Mouse (Mus musculus) midbrain, embryonic 11.5 days (tissue): ENCODE results near the gene Duox2. TPM values are rescaled to one million over a fixed set of nuclear protein-coding genes. Genes with fewer than 3 reads are reported as not detected.

Experiments used
- ATAC-seq: fragments of 200-750 bp; cut with Nextera tagmentation; 2 replicates; pipeline ENCODE4 v1.8.0; 2017; ENCODE audit warnings: moderate TSS enrichment, moderate library complexity; ENCODE audit not compliant: low FRiP score
- DNase-seq: peaks from one replicate; pipeline ENCODE4 v3.0.0; 2015; ENCODE audit warnings: low spot score; ENCODE audit errors: missing footprints
- H3K27ac ChIP-seq: fragments of 300-500 bp; sonication (generic); 2 replicates; pipeline ENCODE4 v1.5.1; 2014; ENCODE audit warnings: low read depth, low read length
- H3K27me3 ChIP-seq: fragments of 300-500 bp; sonication (generic); 2 replicates; pipeline ENCODE4 v1.6.1; 2014; ENCODE audit warnings: mild to moderate bottlenecking, low read length, moderate library complexity, mixed read lengths; ENCODE audit not compliant: control insufficient read depth, insufficient read depth
- H3K36me3 ChIP-seq: fragments of 300-500 bp; sonication (generic); 2 replicates; pipeline ENCODE4 v1.6.1; 2014; ENCODE audit warnings: mild to moderate bottlenecking, low read length, moderate library complexity, mixed read lengths; ENCODE audit not compliant: control insufficient read depth, insufficient read depth
- H3K4me1 ChIP-seq: fragments of 300-500 bp; sonication (generic); 2 replicates; pipeline ENCODE4 v1.6.1; 2014; ENCODE audit warnings: low read length; ENCODE audit not compliant: control insufficient read depth, insufficient read depth
- H3K4me2 ChIP-seq: fragments of 300-500 bp; sonication (generic); 2 replicates; pipeline ENCODE4 v1.6.1; 2014; ENCODE audit warnings: mild to moderate bottlenecking, moderate library complexity
- H3K4me3 ChIP-seq: fragments of 300-500 bp; sonication (generic); 2 replicates; pipeline ENCODE4 v1.5.1; 2014; ENCODE audit warnings: low read depth, low read length
- H3K9ac ChIP-seq: fragments of 300-500 bp; sonication (generic); 2 replicates; pipeline ENCODE4 v1.6.1; 2014; ENCODE audit warnings: low read length
- H3K9me3 ChIP-seq: fragments of 300-500 bp; sonication (generic); 2 replicates; pipeline ENCODE4 v1.6.1; 2016; ENCODE audit warnings: low read length; ENCODE audit not compliant: control insufficient read depth
- WGBS: fragments of 180-500 bp; shearing (Covaris S2); extraction: QIAGEN DNeasy Blood & Tissue Kit; methylation state at CpG from one replicate; pipeline ENCODE4 v1.1.7; 2014; 5-methylcytosine and 5-hydroxymethylcytosine counted together
- polyA plus RNA-seq: library from polyadenylated mRNA; unstranded; fragments of >200 nt; fragmentation: Nextera tagmentation; extraction: Ambion mirVana; gene quantifications from 2 replicates; pipeline ENCODE4 v1.2.1, GENCODE M21; 2014

Duox2 gene
- polyA plus RNA-seq, 1 experiment from 2014 or later, result 0.03 TPM

DNA sequence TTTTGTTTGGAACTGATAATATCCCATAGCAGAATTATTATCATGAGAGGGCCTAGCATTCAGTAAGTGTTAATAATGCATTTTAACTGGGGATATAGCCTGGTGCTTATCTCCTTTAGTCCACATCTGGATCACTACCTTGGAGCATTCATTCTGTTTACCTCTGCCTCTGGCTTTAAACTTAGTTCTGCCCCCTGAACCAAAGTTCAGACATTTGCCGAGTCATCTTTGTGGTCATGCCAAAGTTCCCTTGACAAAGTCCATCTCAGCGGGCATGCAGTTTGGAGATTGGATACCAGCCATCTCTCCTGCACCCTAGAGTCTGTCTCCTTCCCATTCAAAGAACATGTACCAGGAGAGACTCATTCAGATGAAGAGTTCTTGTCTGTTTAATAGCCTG is 62.8 kb downstream of the Duox2 start:
- peak overlapping the region; percentile 86 for H3K4me2 ChIP-seq
- H3K4me1 ChIP-seq, result peaks cover 6% of the 10 kb centered on the region; the same call in 1 of the 2 replicates
- ATAC-seq (no peak), DNase-seq (no peak)
- peak overlapping the region; percentile 48 for H3K4me3 ChIP-seq
- peak overlapping the region; percentile 58 for H3K9ac ChIP-seq
- 78% methylated on average over 2 of the region's 2 CpGs for WGBS
- H3K27ac ChIP-seq, result no peak overlapping the region
- no peaks in the 10 kb centered on the region for H3K9me3 ChIP-seq
- no peaks in the 10 kb centered on the region for H3K36me3 ChIP-seq
- H3K27me3 ChIP-seq, result no peaks in the 10 kb centered on the region; the same call in 1 of the 2 replicates

DNA sequence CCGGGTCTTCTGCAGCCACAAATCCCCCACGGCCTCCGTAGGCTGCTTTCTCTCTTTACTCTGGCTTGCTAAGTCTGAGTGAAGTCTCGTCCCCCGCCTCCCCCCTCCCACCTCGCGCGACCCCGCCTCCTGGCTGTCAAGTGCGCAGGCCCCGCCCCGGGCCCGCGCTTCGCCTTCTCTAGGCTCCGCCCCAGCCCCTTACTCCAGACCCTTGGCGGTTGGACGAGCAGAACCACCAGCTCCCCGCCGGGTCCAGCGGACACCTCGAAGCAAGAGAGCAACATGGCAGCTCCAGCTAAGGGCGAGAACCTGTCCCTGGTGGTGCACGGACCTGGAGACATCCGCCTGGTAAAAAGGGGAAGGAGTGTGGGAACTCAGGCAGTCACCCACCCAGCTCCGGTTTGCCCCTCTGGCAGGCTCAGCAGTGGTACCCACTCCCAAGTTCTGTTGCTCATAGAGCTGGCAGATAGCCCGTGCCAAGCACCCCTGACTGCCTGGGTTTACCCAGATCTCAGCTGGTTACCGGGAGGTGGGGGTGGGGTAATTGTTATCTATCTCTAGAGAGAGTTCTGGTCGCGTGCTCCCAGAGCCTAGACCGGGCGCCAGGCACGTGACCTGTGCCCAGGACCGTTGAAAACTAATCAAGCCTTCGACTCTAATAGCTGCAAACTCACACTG is 63.5 kb downstream of the Duox2 start, which contains the start of gene Sord:
TSS of gene Sord (plus strand) at position 139 of the 678 bp plus-strand sequence.
- under 1% methylated on average over 35 of the region's 35 CpGs for WGBS
- Histone ChIP-seq H3K9ac (peak within 1 kb of the TSS; percentile 67), H3K27ac (peak within 1 kb of the TSS; percentile 78), H3K27me3 (no peaks in the 10 kb centered on the region; the same call in 1 of the 2 replicates), H3K4me3 (peak within 1 kb of the TSS; percentile 48), H3K4me2 (peak within 1 kb of the TSS; percentile 86), H3K36me3 (no peaks in the 10 kb centered on the region), H3K4me1 (peaks cover 6% of the 10 kb centered on the region; the same call in 1 of the 2 replicates), H3K9me3 (no peaks in the 10 kb centered on the region)
- ATAC-seq (peak; percentile 96), DNase-seq (peak; percentile 99)

DNA sequence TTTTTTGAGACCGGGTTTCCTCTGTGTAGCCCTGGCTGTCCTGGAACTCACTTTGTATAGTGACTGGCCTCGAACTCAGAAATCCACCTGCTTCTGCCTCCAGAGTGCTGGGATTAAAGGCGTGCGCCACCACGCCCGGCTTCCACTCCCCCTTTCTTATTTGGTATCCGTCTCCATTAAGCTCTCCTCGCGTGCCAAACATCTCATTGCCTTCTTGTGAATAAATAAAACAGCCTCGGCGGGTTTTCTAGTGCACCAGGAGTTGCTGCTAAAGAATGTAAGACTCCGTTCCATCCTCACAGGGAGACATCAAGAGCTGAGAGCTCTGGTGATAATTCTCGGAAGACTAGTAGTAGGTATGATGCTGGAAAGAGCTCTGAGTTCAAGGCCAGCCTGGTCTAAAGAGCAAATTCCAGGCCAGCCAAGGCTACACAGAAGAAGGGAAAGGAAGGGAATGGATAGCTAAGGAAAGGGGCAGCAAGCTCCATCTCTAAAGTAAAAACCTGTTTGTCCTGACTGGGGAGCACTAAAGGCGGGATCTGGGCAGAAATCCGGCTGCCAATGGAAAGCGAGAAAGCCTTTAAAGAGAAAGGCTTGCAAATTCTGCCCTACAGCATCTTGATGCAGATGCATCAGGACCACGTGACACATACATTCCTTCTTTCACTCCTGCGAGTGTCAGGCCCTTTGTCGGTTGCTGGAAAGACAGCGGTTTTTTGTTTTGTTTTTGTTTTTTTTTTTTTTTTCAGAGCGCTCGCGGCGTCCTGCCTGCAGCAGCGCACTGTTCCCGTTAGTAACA is 64.3 kb downstream of the Duox2 start:
- peak overlapping the region; percentile 48 for H3K4me3 ChIP-seq
- H3K4me2 ChIP-seq, result peak overlapping the region; percentile 86
- no peaks in the 10 kb centered on the region for H3K36me3 ChIP-seq
- no peaks in the 10 kb centered on the region; the same call in 1 of the 2 replicates for H3K27me3 ChIP-seq
- 7% methylated on average over 26 of the region's 26 CpGs for WGBS
- no peaks in the 10 kb centered on the region for H3K9me3 ChIP-seq
- peak overlapping the region; percentile 67 for H3K9ac ChIP-seq
- peaks cover 6% of the 10 kb centered on the region; the same call in 1 of the 2 replicates for H3K4me1 ChIP-seq
- ATAC-seq (peak; percentile 61; the same call in 1 of the 2 replicates), DNase-seq (peak; percentile 96)
- H3K27ac ChIP-seq, result peak overlapping the region; percentile 78

DNA sequence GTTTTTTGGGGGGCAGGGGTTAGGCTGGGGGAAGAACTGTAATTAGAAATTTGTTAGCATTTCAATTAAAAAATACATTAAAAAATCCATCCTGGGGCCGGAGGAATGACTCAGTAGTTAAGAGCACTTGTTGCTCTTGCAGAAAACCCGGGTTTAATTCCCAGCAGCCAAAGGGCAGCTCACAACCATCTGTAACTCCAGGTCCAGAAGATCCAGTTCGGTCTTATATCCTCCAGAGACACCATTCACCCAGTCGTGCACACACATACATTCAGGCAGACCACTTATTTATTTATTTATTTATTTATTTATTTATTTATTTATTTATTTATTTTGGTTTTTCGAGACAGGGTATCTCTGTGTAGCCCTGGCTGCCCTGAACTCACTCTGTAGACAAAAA is 64.9 kb downstream of the Duox2 start:
- Histone ChIP-seq H3K4me3 (no peak overlapping the region), H3K4me1 (peaks cover 6% of the 10 kb centered on the region; the same call in 1 of the 2 replicates), H3K4me2 (no peak overlapping the region), H3K27ac (no peak overlapping the region), H3K9ac (no peak overlapping the region), H3K36me3 (no peaks in the 10 kb centered on the region), H3K9me3 (no peaks in the 10 kb centered on the region), H3K27me3 (no peaks in the 10 kb centered on the region; the same call in 1 of the 2 replicates)
- DNase-seq, result no peak
- 51% methylated on average over 5 of the region's 5 CpGs for WGBS
- ATAC-seq, result no peak

DNA sequence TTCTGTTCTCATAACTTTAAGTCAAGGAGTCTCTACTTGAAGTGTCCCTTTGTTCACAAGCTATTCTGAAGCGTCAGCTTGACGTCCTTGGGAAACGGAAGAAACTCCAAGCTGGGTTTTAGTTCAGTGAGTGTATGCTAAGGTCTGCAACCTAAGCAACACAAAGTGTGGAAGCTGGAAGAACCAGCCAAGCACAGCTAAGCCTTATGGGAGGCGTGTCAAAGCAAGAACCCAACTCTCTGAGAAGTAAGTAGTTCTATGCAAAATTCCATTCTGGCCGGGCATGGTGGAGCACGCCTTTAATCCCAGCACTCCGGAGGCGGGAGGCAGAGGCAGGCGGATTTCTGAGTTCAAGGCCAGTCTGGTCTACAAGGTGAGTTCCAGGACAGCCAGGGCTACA is 66.6 kb downstream of the Duox2 start:
- WGBS, result 65% methylated on average over 9 of the region's 9 CpGs

DNA sequence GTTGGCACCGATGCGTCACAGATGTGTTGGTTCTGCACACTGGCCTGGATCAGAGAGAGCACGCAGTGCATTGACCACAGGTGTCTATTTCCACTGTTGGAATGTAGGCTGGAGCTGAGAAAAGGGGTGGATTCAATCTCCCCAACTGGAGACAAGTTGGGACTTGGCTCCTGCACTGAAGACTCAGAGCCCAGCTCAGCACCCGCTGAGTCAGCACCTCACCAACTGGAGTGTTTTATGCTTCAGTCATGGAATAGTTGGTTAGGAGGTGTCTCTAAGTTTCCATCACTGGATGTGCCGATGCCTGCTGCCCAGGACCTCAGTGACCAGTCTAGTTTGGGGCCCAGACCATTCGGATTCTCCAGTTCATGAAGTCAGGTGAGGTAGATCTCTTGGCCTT is 67.9 kb downstream of the Duox2 start:
- 89% methylated on average over 6 of the region's 6 CpGs for WGBS
- Histone ChIP-seq H3K9me3 (no peaks in the 10 kb centered on the region), H3K27me3 (no peaks in the 10 kb centered on the region), H3K4me3 (no peak overlapping the region), H3K9ac (no peak overlapping the region), H3K27ac (no peak overlapping the region), H3K36me3 (no peaks in the 10 kb centered on the region), H3K4me2 (no peak overlapping the region), H3K4me1 (peaks cover 6% of the 10 kb centered on the region; the same call in 1 of the 2 replicates)
- no peak for ATAC-seq
- no peak for DNase-seq

More for the DNA sequence above, 66.6 kb downstream of the Duox2 start:
- Histone ChIP-seq H3K4me2 (no peak overlapping the region), H3K36me3 (no peaks in the 10 kb centered on the region), H3K27me3 (no peaks in the 10 kb centered on the region), H3K9ac (no peak overlapping the region), H3K4me1 (peaks cover 6% of the 10 kb centered on the region; the same call in 1 of the 2 replicates), H3K9me3 (no peaks in the 10 kb centered on the region), H3K4me3 (no peak overlapping the region), H3K27ac (no peak overlapping the region)
- ATAC-seq (no peak), DNase-seq (no peak)

Other genes starting within 250 kb of the Duox2 start
- gene Spg11, start 180.1 kb downstream of the Duox2 start, polyA plus RNA-seq, result 11.1 and 11.9 TPM in 2 replicates
- 124 and 131 TPM in 2 replicates for gene B2m, start 150.8 kb downstream of the Duox2 start, polyA plus RNA-seq
- gene Trim69, start 137.7 kb downstream of the Duox2 start, polyA plus RNA-seq, result not detected in 2 replicates
- not detected in 2 replicates for gene Patl2, start 112.3 kb downstream of the Duox2 start, polyA plus RNA-seq
- gene Terb2, start 112.2 kb downstream of the Duox2 start, polyA plus RNA-seq, result not detected in 2 replicates
- gene Sord, start 63.7 kb downstream of the Duox2 start, polyA plus RNA-seq, result 34.2 and 38.1 TPM in 2 replicates
- gene Duoxa2, start 451 bp upstream of the Duox2 start, polyA plus RNA-seq, result not detected in 2 replicates
- not detected in 2 replicates for gene Duoxa1, start 15.3 kb upstream of the Duox2 start, polyA plus RNA-seq
- gene Duox1, start 17.2 kb upstream of the Duox2 start, polyA plus RNA-seq, result 0.04 TPM in 1 of 2 replicates, not detected in the other
- gene Shf, start 70.7 kb upstream of the Duox2 start, polyA plus RNA-seq, result 6.7 and 9.2 TPM in 2 replicates
- gene Slc28a2, start 128.0 kb upstream of the Duox2 start, polyA plus RNA-seq, result 0.22 TPM in 1 of 2 replicates, not detected in the other
- gene Gm14085, start 186.5 kb upstream of the Duox2 start, polyA plus RNA-seq, result not detected in 2 replicates